Mouse (Mus musculus): ENCODE measurements around the gene Zc3h14. TPM values are rescaled to one million over a fixed set of nuclear protein-coding genes. Genes with fewer than 3 reads are reported as not detected.
A peak's percentile ranks its signal among the peaks of the same experiment; 100 is the strongest.

The Zc3h14 gene
- polyA plus RNA-seq (2012; rRNA removed): 119 TPM in 2 replicates

- Histone ChIP-seq H3K4me3 (ENCODE audit: insufficient read depth, low read length) (peak within 1 kb of the TSS; percentile 95), H3K27ac (ENCODE audit: insufficient read depth, low read length) (peak within 1 kb of the TSS; percentile 86; the same call in 1 of the 2 replicates), H3K4me1 (ENCODE audit: control insufficient read depth, insufficient read depth, low read length) (peaks cover 3% of the 10 kb centered on the region; the same call in 1 of the 2 replicates)
- TF ChIP-seq CTCF (IDR thresholded peaks at IDR 0.05; ENCODE audit: extremely low read depth, insufficient read depth, low read length): peak; percentile 45
- 0 out of 2 replicates have a peak, but pooled peaks have one; percentile 18 for TF ChIP-seq POLR2A (IDR thresholded peaks at IDR 0.05; ENCODE audit: extremely low read depth, insufficient read depth, low read length)
Observed at GRCm38 (mm10) chr12:98746746-98747379, at the start of gene Zc3h14. Gene Zc3h14 (plus strand): TSS chr12:98746964.

- no peak for TF ChIP-seq POLR2A (IDR thresholded peaks at IDR 0.05; ENCODE audit: extremely low read depth, insufficient read depth, low read length)
- TF ChIP-seq CTCF (IDR thresholded peaks at IDR 0.05; ENCODE audit: extremely low read depth, insufficient read depth, low read length): no peak
- Histone ChIP-seq H3K4me1 (ENCODE audit: control insufficient read depth, insufficient read depth, low read length) (no peaks in the 10 kb centered on the region), H3K4me3 (ENCODE audit: insufficient read depth, low read length) (no peak overlapping the region)
Observed at GRCm38 (mm10) chr12:98697202-98697601, 49.6 kb upstream of the Zc3h14 start.

GRCm38 (mm10) chr12:98701564-98701963, 45.2 kb upstream of the Zc3h14 start:
- H3K4me1 ChIP-seq (ENCODE audit: control insufficient read depth, insufficient read depth, low read length): no peaks in the 10 kb centered on the region
- no peak for TF ChIP-seq CTCF (IDR thresholded peaks at IDR 0.05; ENCODE audit: extremely low read depth, insufficient read depth, low read length)
- TF ChIP-seq POLR2A (IDR thresholded peaks at IDR 0.05; ENCODE audit: extremely low read depth, insufficient read depth, low read length): no peak
- H3K4me3 ChIP-seq (ENCODE audit: insufficient read depth, low read length): no peak overlapping the region
- no peak overlapping the region for H3K27ac ChIP-seq (ENCODE audit: insufficient read depth, low read length)

More at GRCm38 (mm10) chr12:98697202-98697601, 49.6 kb upstream of the Zc3h14 start:
- no peak overlapping the region for H3K27ac ChIP-seq (ENCODE audit: insufficient read depth, low read length)

GRCm38 (mm10) chr12:98703554-98703953, 43.2 kb upstream of the Zc3h14 start:
- no peak overlapping the region for H3K4me3 ChIP-seq (ENCODE audit: insufficient read depth, low read length)
- no peaks in the 10 kb centered on the region for H3K4me1 ChIP-seq (ENCODE audit: control insufficient read depth, insufficient read depth, low read length)
- no peak overlapping the region for H3K27ac ChIP-seq (ENCODE audit: insufficient read depth, low read length)
- TF ChIP-seq CTCF (IDR thresholded peaks at IDR 0.05; ENCODE audit: extremely low read depth, insufficient read depth, low read length) (no peak), POLR2A (IDR thresholded peaks at IDR 0.05; ENCODE audit: extremely low read depth, insufficient read depth, low read length) (no peak)

- H3K4me1 ChIP-seq (ENCODE audit: control insufficient read depth, insufficient read depth, low read length): no peaks in the 10 kb centered on the region
- H3K4me3 ChIP-seq (ENCODE audit: insufficient read depth, low read length): no peak overlapping the region
- TF ChIP-seq CTCF (IDR thresholded peaks at IDR 0.05; ENCODE audit: extremely low read depth, insufficient read depth, low read length) (no peak), POLR2A (IDR thresholded peaks at IDR 0.05; ENCODE audit: extremely low read depth, insufficient read depth, low read length) (no peak)
- H3K27ac ChIP-seq (ENCODE audit: insufficient read depth, low read length): no peak overlapping the region
Observed at GRCm38 (mm10) chr12:98703961-98704360, 42.8 kb upstream of the Zc3h14 start.

- H3K27ac ChIP-seq (ENCODE audit: insufficient read depth, low read length): no peak overlapping the region
- H3K4me1 ChIP-seq (ENCODE audit: control insufficient read depth, insufficient read depth, low read length): no peaks in the 10 kb centered on the region
- no peak overlapping the region for H3K4me3 ChIP-seq (ENCODE audit: insufficient read depth, low read length)
- TF ChIP-seq CTCF (IDR thresholded peaks at IDR 0.05; ENCODE audit: extremely low read depth, insufficient read depth, low read length) (no peak), POLR2A (IDR thresholded peaks at IDR 0.05; ENCODE audit: extremely low read depth, insufficient read depth, low read length) (no peak)
Observed at GRCm38 (mm10) chr12:98712819-98713218, 33.9 kb upstream of the Zc3h14 start.

- Histone ChIP-seq H3K4me3 (ENCODE audit: insufficient read depth, low read length) (no peak overlapping the region), H3K27ac (ENCODE audit: insufficient read depth, low read length) (no peak overlapping the region), H3K4me1 (ENCODE audit: control insufficient read depth, insufficient read depth, low read length) (no peaks in the 10 kb centered on the region)
- TF ChIP-seq CTCF (IDR thresholded peaks at IDR 0.05; ENCODE audit: extremely low read depth, insufficient read depth, low read length): no peak
- TF ChIP-seq POLR2A (IDR thresholded peaks at IDR 0.05; ENCODE audit: extremely low read depth, insufficient read depth, low read length): no peak
Observed at GRCm38 (mm10) chr12:98713621-98714103, 33.1 kb upstream of the Zc3h14 start.

- Histone ChIP-seq H3K4me3 (ENCODE audit: insufficient read depth, low read length) (no peak overlapping the region), H3K4me1 (ENCODE audit: control insufficient read depth, insufficient read depth, low read length) (no peaks in the 10 kb centered on the region), H3K27ac (ENCODE audit: insufficient read depth, low read length) (no peak overlapping the region)
- TF ChIP-seq CTCF (IDR thresholded peaks at IDR 0.05; ENCODE audit: extremely low read depth, insufficient read depth, low read length) (no peak), POLR2A (IDR thresholded peaks at IDR 0.05; ENCODE audit: extremely low read depth, insufficient read depth, low read length) (no peak)
Observed at GRCm38 (mm10) chr12:98714757-98715156, 32.0 kb upstream of the Zc3h14 start.

GRCm38 (mm10) chr12:98716142-98716541, 30.6 kb upstream of the Zc3h14 start:
- H3K27ac ChIP-seq (ENCODE audit: insufficient read depth, low read length): no peak overlapping the region
- H3K4me3 ChIP-seq (ENCODE audit: insufficient read depth, low read length): no peak overlapping the region
- no peaks in the 10 kb centered on the region; the same call in 1 of the 2 replicates for H3K4me1 ChIP-seq (ENCODE audit: control insufficient read depth, insufficient read depth, low read length)
- TF ChIP-seq CTCF (IDR thresholded peaks at IDR 0.05; ENCODE audit: extremely low read depth, insufficient read depth, low read length) (no peak), POLR2A (IDR thresholded peaks at IDR 0.05; ENCODE audit: extremely low read depth, insufficient read depth, low read length) (no peak)

- TF ChIP-seq CTCF (IDR thresholded peaks at IDR 0.05; ENCODE audit: extremely low read depth, insufficient read depth, low read length) (no peak), POLR2A (IDR thresholded peaks at IDR 0.05; ENCODE audit: extremely low read depth, insufficient read depth, low read length) (no peak)
- Histone ChIP-seq H3K27ac (ENCODE audit: insufficient read depth, low read length) (no peak overlapping the region), H3K4me3 (ENCODE audit: insufficient read depth, low read length) (no peak overlapping the region), H3K4me1 (ENCODE audit: control insufficient read depth, insufficient read depth, low read length) (no peaks in the 10 kb centered on the region; the same call in 1 of the 2 replicates)
Observed at GRCm38 (mm10) chr12:98720628-98721027, 26.1 kb upstream of the Zc3h14 start.

All from cortical plate, adult 2 months (tissue).